Mouse (Mus musculus): ENCODE results near the gene Ankle1.

DNA sequence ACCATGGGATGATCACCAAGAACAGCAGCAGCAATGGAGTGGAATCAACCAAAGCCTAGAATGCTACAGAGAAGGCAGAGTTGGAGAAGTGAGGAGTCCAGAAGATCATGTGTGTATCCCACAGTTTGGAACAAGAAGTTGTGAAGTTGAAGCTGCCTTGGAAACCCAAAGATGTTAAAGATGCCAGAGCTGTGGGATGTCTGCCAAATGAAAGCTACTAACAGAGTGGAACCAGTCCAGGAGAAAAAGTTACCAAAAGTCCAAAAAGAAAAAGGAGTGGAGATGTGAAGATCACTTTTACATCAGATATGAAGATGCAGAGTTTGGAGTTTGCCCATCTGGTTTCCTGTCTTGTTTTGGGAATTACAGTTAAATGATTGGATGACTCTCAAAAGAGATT lies 16.3 kb downstream of the Ankle1 start:
- TF ChIP-seq CTCF (IDR thresholded peaks at IDR 0.05; ENCODE audit: extremely low read depth, insufficient read length, insufficient replicate concordance, low read depth, low read length) (no peak), POLR2A (IDR thresholded peaks at IDR 0.05; ENCODE audit: low read depth, low read length) (no peak)
